8 mouse cellular contexts compared by ENCODE assay signal in genomic region chr17:17449441-17449770, GRCm38 (mm10). TPM values are rescaled to one million over a fixed set of nuclear protein-coding genes. Genes with fewer than 3 reads are reported as not detected.
DNase-seq lines count a peak whose midpoint lies in the region; ATAC-seq and TF ChIP-seq lines count a peak whose summit lies in the region.

No protein-coding gene starts in this region.

- H3K4me1 ChIP-seq in heart, embryonic 12.5 days (replicated peaks), result peaks cover 12% of the 10 kb centered on the region
- H3K4me1 ChIP-seq in kidney, postnatal 0 days (replicated peaks; ENCODE audit: insufficient read depth, low read length), result no peaks in the 10 kb centered on the region
- H3K4me1 ChIP-seq in midbrain, embryonic 10.5 days, result peaks cover 35% of the 10 kb centered on the region

- 16% methylated on average over 5 of the region's 5 CpGs for WGBS in heart, embryonic 12.5 days
- 16% methylated on average over 5 of the region's 5 CpGs for WGBS in kidney, postnatal 0 days
- 4% methylated on average over 5 of the region's 5 CpGs for WGBS in midbrain, embryonic 10.5 days

- peak overlapping the region; percentile 77 for H3K27ac ChIP-seq in heart, embryonic 12.5 days (ENCODE audit: poor library complexity, severe bottlenecking)
- H3K27ac ChIP-seq in kidney, postnatal 0 days, result 0 out of 2 replicates have a peak overlapping the region, but pooled peaks have one; percentile 73
- peak overlapping the region; percentile 83 for H3K27ac ChIP-seq in midbrain, embryonic 10.5 days (replicated peaks)

- peak overlapping the region; percentile 72 for H3K9ac ChIP-seq in heart, embryonic 12.5 days
- H3K9ac ChIP-seq in kidney, postnatal 0 days (ENCODE audit: low read depth, low read length), result peak overlapping the region; percentile 51; the same call in 1 of the 2 replicates

- H3K9me3 ChIP-seq in heart, embryonic 12.5 days (replicated peaks), result no peaks in the 10 kb centered on the region
- H3K9me3 ChIP-seq in kidney, postnatal 0 days (replicated peaks; ENCODE audit: low read length), result no peaks in the 10 kb centered on the region
- H3K9me3 ChIP-seq in midbrain, embryonic 10.5 days (replicated peaks), result no peaks in the 10 kb centered on the region

- H3K27me3 ChIP-seq in heart, embryonic 12.5 days (replicated peaks), result no peaks in the 10 kb centered on the region
- no peaks in the 10 kb centered on the region for H3K27me3 ChIP-seq in kidney, postnatal 0 days (ENCODE audit: insufficient read depth, low read length)
- H3K27me3 ChIP-seq in midbrain, embryonic 10.5 days (ENCODE audit: low read depth, poor library complexity, severe bottlenecking), result no peaks in the 10 kb centered on the region

- DNase-seq in kidney, adult 11 months, result peak; percentile 8
- no peak for DNase-seq in kidney, postnatal 14 days
- peak; percentile 74 for DNase-seq in brain, embryonic 14.5 days (ENCODE audit: low read depth)
- peak; percentile 34 for DNase-seq in kidney, postnatal 0 days (ENCODE audit: low spot score)
- DNase-seq in midbrain, embryonic 10.5 days (ENCODE audit: low spot score), result peak; percentile 24
- DNase-seq in MN1 (ENCODE audit: low spot score), result no peak
- no peak for DNase-seq in right cerebral cortex, postnatal 36 days (ENCODE audit: low spot score in 2 of 2)

- no peak for ATAC-seq in heart, embryonic 12.5 days (ENCODE audit: insufficient number of reproducible peaks, low FRiP score)
- ATAC-seq in kidney, postnatal 0 days (replicated peaks; ENCODE audit: low FRiP score, low read depth), result no peak

- TF ChIP-seq CTCF in brain, embryonic 14.5 days (IDR thresholded peaks at IDR 0.05; ENCODE audit: borderline replicate concordance, extremely low read depth, insufficient read depth, insufficient read length), result no peak
- no peak for TF ChIP-seq CTCF in kidney, postnatal 0 days (IDR thresholded peaks at IDR 0.05; ENCODE audit: low read depth)

- H3K36me3 ChIP-seq in heart, embryonic 12.5 days, result no peaks in the 10 kb centered on the region
- no peaks in the 10 kb centered on the region for H3K36me3 ChIP-seq in kidney, postnatal 0 days (ENCODE audit: insufficient read depth, low read length)
- peaks cover 50% of the 10 kb centered on the region for H3K36me3 ChIP-seq in midbrain, embryonic 10.5 days

- TF ChIP-seq POLR2A in brain, embryonic 14.5 days (IDR thresholded peaks at IDR 0.05; ENCODE audit: borderline replicate concordance, extremely low read depth, insufficient read depth, insufficient read length, poor library complexity, severe bottlenecking), result no peak

- peak overlapping the region; percentile 79 for H3K4me2 ChIP-seq in heart, embryonic 12.5 days
- peak overlapping the region; percentile 73 for H3K4me2 ChIP-seq in kidney, postnatal 0 days (ENCODE audit: low read length)

- peak overlapping the region; percentile 59 for H3K4me3 ChIP-seq in heart, embryonic 12.5 days
- peak overlapping the region; percentile 42 for H3K4me3 ChIP-seq in kidney, postnatal 0 days (replicated peaks; ENCODE audit: low read depth, low read length)
- H3K4me3 ChIP-seq in midbrain, embryonic 10.5 days, result peak overlapping the region; percentile 46

RNA-seq across cellular contexts. Expression of gene Lix1, which starts 46.9 kb away (rescaled TPM):
- 10.3 and 15.1 TPM in 2 replicates for polyA plus RNA-seq in brain, embryonic 14.5 days (2012; rRNA removed)
- 4.5 TPM in 2 replicates for polyA plus RNA-seq in heart, embryonic 12.5 days (2016; fragmentation: Nextera tagmentation; extraction: Ambion mirVana)
- polyA plus RNA-seq in kidney, postnatal 0 days (2015; fragmentation: Nextera tagmentation; extraction: Ambion mirVana), result 10.1 and 11.2 TPM in 2 replicates
- polyA plus RNA-seq in midbrain, embryonic 10.5 days (2016; fragmentation: Nextera tagmentation; extraction: Ambion mirVana), result 82.7 and 96.2 TPM in 2 replicates

Comparison
In these comparisons a context has a peak if more than half of its experiments do, and no peak if none do; other contexts are left out.
1. DNase-seq: peak in kidney, adult 11 months (single experiment), brain, embryonic 14.5 days (single experiment), kidney, postnatal 0 days (single experiment) and midbrain, embryonic 10.5 days (single experiment); none in kidney, postnatal 14 days (single experiment), MN1 (single experiment) and right cerebral cortex, postnatal 36 days (0 of 2).
2. Peak in every context shown above with its lines, with median percentiles within 50 percentile points of each other: H3K27ac ChIP-seq and H3K4me3 ChIP-seq.